In genomic region chr11:54751502-54751901, GRCm38 (mm10) we compare ENCODE assay signal across 9 mouse cellular contexts. TPM values are rescaled to one million over a fixed set of nuclear protein-coding genes. Genes with fewer than 3 reads are reported as not detected.
A peak's percentile ranks its signal among the peaks of the same experiment; 100 is the strongest.
DNase-seq lines count a peak whose midpoint lies in the region.
"Had no signal": no experiment of that assay in that cellular context is flagged by ENCODE, and none has a peak within 500 bp of the region (broad histone marks: within the 10 kb centered on the region; RNA-seq: fewer than 3 reads in every experiment).

No protein-coding gene starts in this region.

- intact Hi-C loops in gastrocnemius, postnatal 36 days (cut with DNase I), result no loop called here
- intact Hi-C loops in left cerebral cortex, postnatal 4 days (cut with DNase I), result no loop called here
- intact Hi-C loops in heart, postnatal 10 days (cut with DNase I), result no loop called here

- DNase-seq in gastrocnemius, adult 18-20 months (ENCODE audit: low spot score), result peak; percentile 33
- DNase-seq in gastrocnemius, postnatal 36 days, result no peak
- peak; percentile 54 for DNase-seq in left cerebral cortex, postnatal 4 days
- DNase-seq in left cerebral cortex, adult 18-20 months (ENCODE audit: low spot score in 2 of 2), result no peak
- peak; percentile 37 for DNase-seq in brain, adult 2 months (ENCODE audit: low read depth, low spot score)
- DNase-seq in heart, postnatal 10 days, result peak; percentile 26 to 30
- DNase-seq in yolk sac, embryonic 10.5 days (ENCODE audit: low spot score), result no peak
- no peak for DNase-seq in thymus, postnatal 14 days
- DNase-seq: kidney, postnatal 14 days had no signal

RNA-seq across cellular contexts. Expression of gene Cdc42se2, which starts 36.0 kb away (rescaled TPM):
- 10 to 100 TPM; 14.2 to 17.1 TPM for total RNA-seq in gastrocnemius, adult 18-20 months (2021)
- 10 to 100 TPM; 13.8 to 16.3 TPM for total RNA-seq in gastrocnemius, postnatal 36 days (2021)
- 100 to 1,000 TPM; 104 to 107 TPM for total RNA-seq in left cerebral cortex, postnatal 4 days (2021)
- 100 to 1,000 TPM; 117 to 125 TPM for total RNA-seq in left cerebral cortex, adult 18-20 months (2021)
- 10 to 100 TPM; 35.9 to 36.9 TPM for total RNA-seq in heart, postnatal 10 days (2021)

Comparison
In these comparisons a context has a peak if more than half of its experiments do, and no peak if none do; other contexts are left out.
1. DNase-seq: peak in gastrocnemius, adult 18-20 months (single experiment), left cerebral cortex, postnatal 4 days (single experiment), brain, adult 2 months (single experiment) and heart, postnatal 10 days (2 of 2); none in gastrocnemius, postnatal 36 days (0 of 2), left cerebral cortex, adult 18-20 months (0 of 2), yolk sac, embryonic 10.5 days (single experiment) and thymus, postnatal 14 days (single experiment).